Mouse (Mus musculus) ES-E14 (cell line): ENCODE measurements around the gene Lpp. TPM values are rescaled to one million over a fixed set of nuclear protein-coding genes. Genes with fewer than 3 reads are reported as not detected.

Source experiments
- DNase-seq: peaks from one replicate; pipeline ENCODE4 v3.0.0-alpha.2; 2013; ENCODE audit warnings: low read depth, low spot score
- H3K27ac ChIP-seq: 2 replicates; pipeline ENCODE4 v1.5.1; 2012; ENCODE audit warnings: low read depth, mild to moderate bottlenecking, low read length, moderate library complexity, mixed read lengths; ENCODE audit not compliant: poor library complexity, insufficient read depth, severe bottlenecking
- H3K36me3 ChIP-seq: 2 replicates; pipeline ENCODE4 v1.6.1; 2012; ENCODE audit warnings: mild to moderate bottlenecking, low read length, moderate library complexity, mixed read lengths; ENCODE audit not compliant: control insufficient read depth, poor library complexity, insufficient read depth, severe bottlenecking
- H3K4me1 ChIP-seq, 2 experiments: fragments of 150-350 bp in 1 of 2; sonication (generic) in 1 of 2; 2 replicates each; pipeline ENCODE4 v1.6.1; 2012; ENCODE audit warnings: low read length in 2 of 2, mild to moderate bottlenecking in 1 of 2, mixed read lengths in 1 of 2; ENCODE audit not compliant: control insufficient read depth in 2 of 2, insufficient read depth in 2 of 2, poor library complexity in 1 of 2
- H3K4me3 ChIP-seq, 2 experiments: fragments of 150-350 bp in 1 of 2; sonication (generic) in 1 of 2; 2 replicates each; pipeline ENCODE4 v1.5.1; 2012; ENCODE audit warnings: low read length in 2 of 2, low read depth in 1 of 2, mild to moderate bottlenecking in 1 of 2, mixed read lengths in 1 of 2; ENCODE audit not compliant: insufficient read depth in 1 of 2, poor library complexity in 1 of 2, severe bottlenecking in 1 of 2
- H3K9ac ChIP-seq: 2 replicates; pipeline ENCODE4 v1.6.1; 2012; ENCODE audit warnings: low read depth, mild to moderate bottlenecking, low read length, mixed read lengths; ENCODE audit not compliant: poor library complexity, insufficient read depth, severe bottlenecking
- H3K9me3 ChIP-seq: fragments of 150-350 bp; sonication (generic); 2 replicates; pipeline ENCODE4 v1.6.1; 2012; ENCODE audit warnings: low read depth, mild to moderate bottlenecking, low read length; ENCODE audit not compliant: control insufficient read depth, insufficient read depth
- CHD2 ChIP-seq: IDR thresholded peaks from 2 replicates; pipeline ENCODE4 v1.6.1; 2014; ENCODE audit warnings: mild to moderate bottlenecking, low read depth, low read length, inconsistent platforms
- HCFC1 ChIP-seq: IDR thresholded peaks from 2 replicates; pipeline ENCODE4 v1.6.1; 2012; ENCODE audit warnings: low read length, inconsistent platforms, borderline replicate concordance; ENCODE audit not compliant: insufficient read depth
- MAFK ChIP-seq: IDR thresholded peaks from 2 replicates; pipeline ENCODE4 v1.6.1; 2014; ENCODE audit warnings: mild to moderate bottlenecking, low read depth, low read length, inconsistent platforms; ENCODE audit not compliant: insufficient read depth
- ZC3H11A ChIP-seq: IDR thresholded peaks from 2 replicates; pipeline ENCODE4 v1.6.1; 2012; ENCODE audit warnings: low read depth, mild to moderate bottlenecking, inconsistent platforms, low read length, borderline replicate concordance
- ZNF384 ChIP-seq: IDR thresholded peaks from 2 replicates; pipeline ENCODE4 v1.6.1; 2012; ENCODE audit warnings: low read depth, low read length, inconsistent platforms
- in situ Hi-C, 2 experiments: fragments of 600-800 bp; cut with MboI; formaldehyde crosslinking; loops; one replicate each; pipeline ENCODE4 v1.15.1; 2025; ENCODE audit warnings: low sequenced_read_pairs in 2 of 2, inconsistent platforms in 1 of 2; ENCODE audit not compliant: unreplicated experiment in 2 of 2
- total RNA-seq: library from RNA; depleted of rRNA; stranded (reverse); fragments of 300-350 nt; gene quantifications from 2 replicates; pipeline ENCODE4 v1.2.3, GENCODE M21; 2012

Gene Lpp
- total RNA-seq, 1 experiment, result 31.4 TPM

DNA sequence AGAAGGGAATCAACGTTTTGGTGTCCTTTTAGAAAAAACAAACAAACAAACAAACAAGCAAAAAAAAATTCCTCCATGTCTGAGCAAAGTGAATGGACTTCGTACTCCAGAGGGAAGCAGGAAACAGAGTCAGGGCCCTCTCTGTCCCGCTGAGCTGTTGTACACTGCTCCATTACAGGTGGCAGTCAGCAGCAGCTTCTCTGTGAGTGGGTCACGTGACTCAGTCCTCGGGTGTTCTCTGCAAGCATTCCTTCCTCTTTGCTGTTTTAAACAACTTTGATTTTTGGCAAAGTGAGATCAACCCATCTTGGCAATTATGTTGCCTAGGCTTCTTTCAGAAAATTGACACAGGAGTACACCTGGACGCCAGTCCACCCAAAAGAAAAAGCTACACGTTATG, 125.5 kb downstream of the Lpp start:
- TF ChIP-seq HCFC1, result no peak
- no peak for TF ChIP-seq ZC3H11A
- no peaks in the 10 kb centered on the region for H3K36me3 ChIP-seq
- H3K27ac ChIP-seq, result no peak overlapping the region; the same call in 1 of the 2 replicates
- H3K4me1 ChIP-seq, result peaks cover 2 to 17% of the 10 kb centered on the region in 2 experiments; a peak in 3 of 4 replicates
- no peak overlapping the region for H3K4me3 ChIP-seq
- no peak for DNase-seq
- no peaks in the 10 kb centered on the region for H3K9me3 ChIP-seq
- in situ Hi-C loops, result no loop called here
- H3K9ac ChIP-seq, result no peak overlapping the region

DNA sequence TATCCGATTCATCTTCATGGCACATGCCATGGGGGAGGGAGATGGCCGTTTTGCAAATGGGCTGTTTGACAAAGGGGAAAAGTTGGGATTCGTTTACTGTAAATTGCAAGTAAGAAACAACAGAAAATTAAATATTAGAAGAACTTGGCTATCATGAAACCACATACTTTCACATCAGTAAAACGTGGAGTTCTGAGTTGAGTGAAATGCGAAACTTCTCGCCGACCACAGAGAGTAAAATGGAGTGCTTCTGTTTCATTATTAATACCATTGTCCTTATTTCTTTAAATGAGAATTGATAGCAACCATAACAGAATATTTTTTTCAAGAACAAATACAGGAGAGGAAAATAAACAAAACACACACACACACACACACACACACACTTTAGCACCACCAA, 133.9 kb downstream of the Lpp start:
- TF ChIP-seq ZNF384 (no peak), ZC3H11A (no peak), CHD2 (no peak), MAFK (no peak), HCFC1 (no peak)
- in situ Hi-C loops, result no loop called here
- no peak overlapping the region for H3K27ac ChIP-seq
- H3K4me3 ChIP-seq, result no peak overlapping the region
- H3K4me1 ChIP-seq, result no peaks in the 10 kb centered on the region
- no peaks in the 10 kb centered on the region for H3K36me3 ChIP-seq
- DNase-seq, result no peak
- H3K9ac ChIP-seq, result no peak overlapping the region
- H3K9me3 ChIP-seq, result no peaks in the 10 kb centered on the region

DNA sequence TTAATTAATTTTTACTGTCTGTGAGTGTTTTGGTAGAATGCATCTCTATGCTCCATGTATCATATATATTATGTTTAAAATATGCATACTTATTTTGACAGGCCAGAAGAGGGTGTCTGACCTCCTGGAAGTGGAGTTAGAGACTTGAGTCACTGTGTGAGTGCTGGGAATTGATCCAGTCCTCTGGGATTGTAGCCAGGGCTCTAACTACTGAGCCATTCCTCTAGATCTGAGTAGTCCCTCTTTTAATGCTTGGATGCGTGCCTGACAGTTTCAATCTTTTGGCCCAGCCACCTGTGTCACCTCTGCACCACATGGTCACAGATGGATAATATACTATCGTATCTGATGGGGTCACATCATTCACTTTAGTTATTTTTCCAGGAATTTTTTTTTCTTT, 138.4 kb downstream of the Lpp start:
- H3K4me1 ChIP-seq, result no peaks in the 10 kb centered on the region
- H3K9me3 ChIP-seq, result no peaks in the 10 kb centered on the region
- in situ Hi-C loops, result no loop called here
- H3K4me3 ChIP-seq, result no peak overlapping the region
- no peak overlapping the region for H3K27ac ChIP-seq
- H3K36me3 ChIP-seq, result no peaks in the 10 kb centered on the region; the same call in 1 of the 2 replicates
- no peak for TF ChIP-seq CHD2
- no peak for TF ChIP-seq MAFK
- TF ChIP-seq ZC3H11A, result no peak
- TF ChIP-seq ZNF384, result no peak
- TF ChIP-seq HCFC1, result no peak
- no peak for DNase-seq
- no peak overlapping the region for H3K9ac ChIP-seq

DNA sequence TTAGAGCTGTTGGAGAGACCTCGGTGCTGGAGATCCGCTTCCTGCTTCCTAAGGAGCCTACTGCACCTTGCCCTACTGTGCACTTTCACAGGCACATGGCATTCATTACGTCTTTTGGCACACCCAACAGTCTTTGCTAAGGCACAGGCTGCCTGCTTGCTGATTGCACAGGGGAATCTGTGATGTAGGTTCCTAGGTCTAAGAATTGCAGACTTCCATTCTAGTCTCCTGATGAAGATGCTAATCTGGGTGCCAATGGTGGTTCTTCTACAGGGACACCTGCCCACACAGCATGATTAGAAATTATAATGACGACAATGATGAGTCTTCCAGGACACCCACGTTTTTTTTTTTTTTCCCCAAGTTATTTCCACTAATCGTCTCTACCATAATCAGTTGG, 141.9 kb downstream of the Lpp start:
- TF ChIP-seq CHD2, result no peak
- no peak for TF ChIP-seq HCFC1
- no peak for TF ChIP-seq ZC3H11A
- no peak for TF ChIP-seq ZNF384
- TF ChIP-seq MAFK, result no peak
- in situ Hi-C loops, result no loop called here
- Histone ChIP-seq H3K4me1 (no peaks in the 10 kb centered on the region), H3K27ac (no peak overlapping the region), H3K9me3 (no peaks in the 10 kb centered on the region), H3K4me3 (no peak overlapping the region), H3K9ac (no peak overlapping the region), H3K36me3 (no peaks in the 10 kb centered on the region; the same call in 1 of the 2 replicates)
- DNase-seq, result no peak

DNA sequence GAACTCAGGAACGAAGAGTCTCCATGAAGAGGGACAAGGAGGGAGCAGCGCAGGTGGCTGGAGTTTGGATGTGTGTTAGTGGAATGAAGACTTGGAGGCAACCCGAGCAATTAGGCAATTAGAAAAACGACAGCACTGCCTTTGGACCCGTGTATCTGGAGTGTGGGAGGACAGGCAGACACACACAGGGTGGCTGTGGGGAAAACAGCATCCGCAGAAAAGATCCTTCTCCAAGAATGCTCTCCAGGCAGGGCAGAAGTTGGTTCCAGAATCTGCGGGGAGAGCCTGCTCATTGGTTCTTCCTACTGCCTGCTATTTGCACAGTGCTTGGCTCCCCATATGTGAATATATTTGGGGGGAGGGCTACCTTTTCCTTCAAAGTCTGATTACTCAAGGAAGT, 143.0 kb downstream of the Lpp start:
- in situ Hi-C loops, result no loop called here

More for the DNA sequence above, 143.0 kb downstream of the Lpp start:
- TF ChIP-seq ZNF384 (no peak), CHD2 (no peak), MAFK (no peak), ZC3H11A (no peak), HCFC1 (no peak)
- H3K36me3 ChIP-seq, result no peaks in the 10 kb centered on the region; the same call in 1 of the 2 replicates
- H3K9me3 ChIP-seq, result no peaks in the 10 kb centered on the region
- no peak overlapping the region for H3K27ac ChIP-seq
- H3K4me3 ChIP-seq, result no peak overlapping the region
- H3K9ac ChIP-seq, result no peak overlapping the region
- H3K4me1 ChIP-seq, result no peaks in the 10 kb centered on the region
- DNase-seq, result no peak
